Mouse (Mus musculus): ENCODE results near the gene Tcea2. TPM values are rescaled to one million over a fixed set of nuclear protein-coding genes. Genes with fewer than 3 reads are reported as not detected.

Gene Tcea2
- polyA plus RNA-seq, 1 experiment = 138 TPM

DNA sequence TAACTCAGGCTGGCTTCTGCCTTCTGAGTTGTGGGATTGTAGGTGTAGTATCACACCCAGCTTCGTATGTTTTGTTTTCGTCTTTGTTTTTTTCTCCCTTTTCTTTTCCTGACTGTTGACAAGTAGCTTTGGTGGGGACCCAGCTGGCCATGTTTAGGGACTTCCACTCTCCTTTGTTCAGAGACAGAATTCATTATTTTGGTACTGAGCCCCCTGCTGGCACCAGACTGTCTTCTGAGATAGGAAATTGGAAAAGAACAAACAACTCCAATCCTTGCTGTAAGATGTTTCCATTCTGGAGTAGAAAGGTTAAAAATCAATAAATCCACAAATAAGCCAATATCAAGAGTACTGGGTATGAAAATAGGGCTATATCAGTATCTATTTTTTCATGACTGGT lies 3.7 kb upstream of the Tcea2 start:
- peaks cover 2% of the 10 kb centered on the region; the same call in 1 of the 2 replicates for H3K27me3 ChIP-seq (ENCODE audit: control insufficient read depth, insufficient read depth, low read length)
- TF ChIP-seq POLR2A (IDR thresholded peaks at IDR 0.05; ENCODE audit: borderline replicate concordance, insufficient read depth, low read length) = no peak
- no peak for TF ChIP-seq CTCF (IDR thresholded peaks at IDR 0.05; ENCODE audit: borderline replicate concordance, insufficient read depth, low read depth, low read length)
- no peak for DNase-seq
- H3K4me1 ChIP-seq (ENCODE audit: control insufficient read depth, insufficient read depth, low read length) = peaks cover 13% of the 10 kb centered on the region; the same call in 1 of the 2 replicates
- WGBS = 63% methylated on average over 2 of the region's 2 CpGs
- H3K4me3 ChIP-seq (replicated peaks; ENCODE audit: insufficient read depth, low read depth, low read length) = no peak overlapping the region
- no peak overlapping the region for H3K27ac ChIP-seq (ENCODE audit: insufficient read depth, low read length)

- Histone ChIP-seq H3K27ac (ENCODE audit: insufficient read depth, low read length) (no peak overlapping the region), H3K4me3 (replicated peaks; ENCODE audit: insufficient read depth, low read depth, low read length) (no peak overlapping the region), H3K27me3 (ENCODE audit: control insufficient read depth, insufficient read depth, low read length) (no peaks in the 10 kb centered on the region), H3K4me1 (ENCODE audit: control insufficient read depth, insufficient read depth, low read length) (peaks cover 13% of the 10 kb centered on the region; the same call in 1 of the 2 replicates)
- TF ChIP-seq POLR2A (IDR thresholded peaks at IDR 0.05; ENCODE audit: borderline replicate concordance, insufficient read depth, low read length) = no peak
- no peak for TF ChIP-seq CTCF (IDR thresholded peaks at IDR 0.05; ENCODE audit: borderline replicate concordance, insufficient read depth, low read depth, low read length)
- 71% methylated on average over 5 of the region's 5 CpGs for WGBS
- DNase-seq = no peak
Observed at GRCm38 (mm10) chr2:181677096-181677754, 2.9 kb upstream of the Tcea2 start.

- no peak overlapping the region for H3K27ac ChIP-seq (ENCODE audit: insufficient read depth, low read length)
- 33% methylated on average over 3 of the region's 3 CpGs for WGBS
Observed at GRCm38 (mm10) chr2:181677755-181678098, 2.4 kb upstream of the Tcea2 start.

DNA sequence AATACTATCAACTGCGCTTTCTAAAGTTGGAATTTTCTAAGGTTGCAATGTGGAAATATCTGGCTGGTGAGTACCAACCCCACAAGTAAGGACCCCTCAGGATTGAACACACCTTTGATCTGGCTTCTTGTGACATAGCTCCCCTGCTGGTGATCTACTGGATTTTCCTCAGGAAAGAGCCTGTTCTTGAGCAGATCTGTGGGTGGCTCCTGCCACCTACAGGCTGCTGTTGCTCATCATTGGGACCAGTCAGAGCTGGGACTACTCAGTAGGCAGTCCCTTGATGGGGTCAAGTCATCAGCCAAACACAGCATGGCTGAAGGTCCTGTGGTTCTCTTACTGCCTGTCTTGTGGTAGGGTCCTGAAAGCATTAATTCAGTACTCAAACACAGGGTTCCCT lies 1.3 kb upstream of the Tcea2 start:
- H3K27ac ChIP-seq (ENCODE audit: insufficient read depth, low read length) = no peak overlapping the region
- TF ChIP-seq CTCF (IDR thresholded peaks at IDR 0.05; ENCODE audit: borderline replicate concordance, insufficient read depth, low read depth, low read length) = peak; percentile 87
- no peak for TF ChIP-seq POLR2A (IDR thresholded peaks at IDR 0.05; ENCODE audit: borderline replicate concordance, insufficient read depth, low read length)
- H3K4me3 ChIP-seq (replicated peaks; ENCODE audit: insufficient read depth, low read depth, low read length) = no peak overlapping the region
- H3K27me3 ChIP-seq (ENCODE audit: control insufficient read depth, insufficient read depth, low read length) = no peaks in the 10 kb centered on the region
- peak; percentile 67 to 76 for DNase-seq
- H3K4me1 ChIP-seq (ENCODE audit: control insufficient read depth, insufficient read depth, low read length) = peaks cover 13% of the 10 kb centered on the region; the same call in 1 of the 2 replicates
- 83% methylated on average over 1 of the region's 1 CpGs for WGBS

More at GRCm38 (mm10) chr2:181677755-181678098, 2.4 kb upstream of the Tcea2 start:
- no peaks in the 10 kb centered on the region for H3K27me3 ChIP-seq (ENCODE audit: control insufficient read depth, insufficient read depth, low read length)
- H3K4me3 ChIP-seq (replicated peaks; ENCODE audit: insufficient read depth, low read depth, low read length) = no peak overlapping the region
- no peak for DNase-seq
- peaks cover 13% of the 10 kb centered on the region; the same call in 1 of the 2 replicates for H3K4me1 ChIP-seq (ENCODE audit: control insufficient read depth, insufficient read depth, low read length)
- TF ChIP-seq POLR2A (IDR thresholded peaks at IDR 0.05; ENCODE audit: borderline replicate concordance, insufficient read depth, low read length) = no peak
- no peak for TF ChIP-seq CTCF (IDR thresholded peaks at IDR 0.05; ENCODE audit: borderline replicate concordance, insufficient read depth, low read depth, low read length)

DNA sequence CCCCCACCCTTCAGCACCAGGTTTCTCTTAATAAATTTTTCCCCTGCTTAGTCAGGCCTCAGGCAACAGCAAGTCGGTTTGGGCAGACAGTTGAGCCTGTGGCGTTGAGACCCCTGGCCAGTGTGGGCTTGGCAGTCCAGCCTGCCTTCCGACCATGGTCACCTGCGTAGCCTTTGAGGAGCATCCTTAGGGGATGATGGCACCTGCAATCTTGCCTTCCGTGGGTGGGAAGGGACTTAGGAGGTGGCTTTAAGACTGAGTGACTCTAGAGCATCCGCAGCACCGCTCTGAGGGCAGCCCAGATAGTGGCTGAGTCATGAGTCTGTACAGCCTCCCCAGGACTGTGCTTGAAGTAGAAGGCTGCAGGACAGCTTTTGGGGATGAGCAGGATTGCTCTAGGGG lies 607 bp downstream of the Tcea2 start:
- TF ChIP-seq CTCF (IDR thresholded peaks at IDR 0.05; ENCODE audit: borderline replicate concordance, insufficient read depth, low read depth, low read length) = no peak
- WGBS = 2% methylated on average over 7 of the region's 7 CpGs
- H3K4me3 ChIP-seq (replicated peaks; ENCODE audit: insufficient read depth, low read depth, low read length) = peak overlapping the region; percentile 95
- peak; percentile 48 to 62 for DNase-seq
- peak overlapping the region; percentile 82 for H3K27ac ChIP-seq (ENCODE audit: insufficient read depth, low read length)
- peaks cover 8% of the 10 kb centered on the region; the same call in 1 of the 2 replicates for H3K4me1 ChIP-seq (ENCODE audit: control insufficient read depth, insufficient read depth, low read length)
- H3K27me3 ChIP-seq (ENCODE audit: control insufficient read depth, insufficient read depth, low read length) = no peaks in the 10 kb centered on the region

GRCm38 (mm10) chr2:181681978-181682377 lies 1.9 kb downstream of the Tcea2 start:
- 100% methylated on average over 1 of the region's 1 CpGs for WGBS

DNA sequence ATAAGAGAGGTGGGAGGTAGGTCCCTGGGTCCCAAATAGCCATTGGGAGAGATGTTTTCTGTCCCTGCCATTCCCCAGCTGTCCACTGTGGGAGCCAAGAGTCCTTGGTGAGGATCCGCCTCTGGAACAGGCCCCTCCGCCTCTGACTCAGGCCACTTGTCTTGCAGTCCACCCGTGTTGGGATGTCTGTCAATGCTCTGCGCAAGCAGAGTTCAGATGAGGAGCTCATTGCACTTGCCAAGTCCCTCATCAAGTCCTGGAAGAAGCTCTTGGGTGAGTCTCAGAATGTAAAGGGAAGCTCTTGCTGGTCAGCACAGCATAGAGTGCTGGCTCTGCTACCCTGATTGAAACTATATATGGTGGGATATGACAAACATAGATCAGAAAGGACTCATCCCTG lies 3.3 kb downstream of the Tcea2 start:
- Histone ChIP-seq H3K27ac (ENCODE audit: insufficient read depth, low read length) (no peak overlapping the region), H3K27me3 (ENCODE audit: control insufficient read depth, insufficient read depth, low read length) (no peaks in the 10 kb centered on the region), H3K4me3 (replicated peaks; ENCODE audit: insufficient read depth, low read depth, low read length) (no peak overlapping the region), H3K4me1 (ENCODE audit: control insufficient read depth, insufficient read depth, low read length) (peaks cover 6% of the 10 kb centered on the region; the same call in 1 of the 2 replicates)
- 56% methylated on average over 4 of the region's 4 CpGs for WGBS
- TF ChIP-seq POLR2A (IDR thresholded peaks at IDR 0.05; ENCODE audit: borderline replicate concordance, insufficient read depth, low read length) = no peak
- TF ChIP-seq CTCF (IDR thresholded peaks at IDR 0.05; ENCODE audit: borderline replicate concordance, insufficient read depth, low read depth, low read length) = no peak
- DNase-seq = no peak

More at GRCm38 (mm10) chr2:181681978-181682377, 1.9 kb downstream of the Tcea2 start:
- Histone ChIP-seq H3K4me3 (replicated peaks; ENCODE audit: insufficient read depth, low read depth, low read length) (no peak overlapping the region), H3K27ac (ENCODE audit: insufficient read depth, low read length) (no peak overlapping the region), H3K27me3 (ENCODE audit: control insufficient read depth, insufficient read depth, low read length) (no peaks in the 10 kb centered on the region), H3K4me1 (ENCODE audit: control insufficient read depth, insufficient read depth, low read length) (peaks cover 6% of the 10 kb centered on the region; the same call in 1 of the 2 replicates)
- no peak for DNase-seq
- no peak for TF ChIP-seq CTCF (IDR thresholded peaks at IDR 0.05; ENCODE audit: borderline replicate concordance, insufficient read depth, low read depth, low read length)
- TF ChIP-seq POLR2A (IDR thresholded peaks at IDR 0.05; ENCODE audit: borderline replicate concordance, insufficient read depth, low read length) = no peak

- no peak overlapping the region for H3K4me3 ChIP-seq (replicated peaks; ENCODE audit: insufficient read depth, low read depth, low read length)
- H3K4me1 ChIP-seq (ENCODE audit: control insufficient read depth, insufficient read depth, low read length) = peaks cover 3% of the 10 kb centered on the region; the same call in 1 of the 2 replicates
- no peak for DNase-seq
- no peak overlapping the region for H3K27ac ChIP-seq (ENCODE audit: insufficient read depth, low read length)
- H3K27me3 ChIP-seq (ENCODE audit: control insufficient read depth, insufficient read depth, low read length) = no peaks in the 10 kb centered on the region
- TF ChIP-seq CTCF (IDR thresholded peaks at IDR 0.05; ENCODE audit: borderline replicate concordance, insufficient read depth, low read depth, low read length) (no peak), POLR2A (IDR thresholded peaks at IDR 0.05; ENCODE audit: borderline replicate concordance, insufficient read depth, low read length) (no peak)
- 97% methylated on average over 1 of the region's 1 CpGs for WGBS
Observed at GRCm38 (mm10) chr2:181684713-181685112, 4.6 kb downstream of the Tcea2 start.
